Mouse (Mus musculus) stomach, embryonic 16.5 days (tissue): ENCODE results near the gene Arl5a. TPM values are rescaled to one million over a fixed set of nuclear protein-coding genes. Genes with fewer than 3 reads are reported as not detected.

Source experiments
- ATAC-seq: fragments of 200-750 bp; cut with Nextera tagmentation; 2 replicates; pipeline ENCODE4 v1.8.0; 2017; ENCODE audit warnings: moderate number of reproducible peaks, moderate TSS enrichment; ENCODE audit not compliant: insufficient read depth, low FRiP score
- H3K27ac ChIP-seq: fragments of 300-500 bp; sonication (generic); 2 replicates; pipeline ENCODE4 v1.5.1; 2014; ENCODE audit warnings: low read length
- H3K27me3 ChIP-seq: fragments of 300-500 bp; sonication (generic); 2 replicates; pipeline ENCODE4 v1.6.1; 2014; ENCODE audit warnings: low read length, control low read depth, mixed read lengths; ENCODE audit not compliant: control insufficient read depth, insufficient read depth
- H3K36me3 ChIP-seq: fragments of 300-500 bp; sonication (generic); 2 replicates; pipeline ENCODE4 v1.6.1; 2014; ENCODE audit warnings: low read length; ENCODE audit not compliant: control insufficient read depth, insufficient read depth
- H3K4me1 ChIP-seq: fragments of 300-500 bp; sonication (generic); 2 replicates; pipeline ENCODE4 v1.6.1; 2014; ENCODE audit warnings: low read length, control low read depth, mixed read lengths; ENCODE audit not compliant: control insufficient read depth, insufficient read depth
- H3K4me2 ChIP-seq: fragments of 300-500 bp; sonication (generic); 2 replicates; pipeline ENCODE4 v1.6.1; 2014; ENCODE audit warnings: low read depth, low read length, mixed read lengths
- H3K4me3 ChIP-seq: fragments of 300-500 bp; sonication (generic); replicated peaks from 2 replicates; pipeline ENCODE4 v1.5.1; 2014; ENCODE audit warnings: mild to moderate bottlenecking, low read length
- H3K9ac ChIP-seq: fragments of 300-500 bp; sonication (generic); 2 replicates; pipeline ENCODE4 v1.6.1; 2014; ENCODE audit warnings: low read length
- H3K9me3 ChIP-seq: fragments of 300-500 bp; sonication (generic); replicated peaks from 2 replicates; pipeline ENCODE4 v1.6.1; 2016; ENCODE audit warnings: low read length, control low read depth; ENCODE audit not compliant: control insufficient read depth
- WGBS: fragments of 180-500 bp; shearing (Covaris S2); extraction: QIAGEN DNeasy Blood & Tissue Kit; methylation state at CpG from one replicate; pipeline ENCODE4 v1.1.7; 2014; 5-methylcytosine and 5-hydroxymethylcytosine counted together
- polyA plus RNA-seq: library from polyadenylated mRNA; unstranded; fragments of >200 nt; fragmentation: Nextera tagmentation; extraction: Ambion mirVana; gene quantifications from 2 replicates; pipeline ENCODE4 v1.2.1, GENCODE M21; 2015

Gene Arl5a
- polyA plus RNA-seq, 1 experiment from 2014 or later, result 25.1 TPM

DNA sequence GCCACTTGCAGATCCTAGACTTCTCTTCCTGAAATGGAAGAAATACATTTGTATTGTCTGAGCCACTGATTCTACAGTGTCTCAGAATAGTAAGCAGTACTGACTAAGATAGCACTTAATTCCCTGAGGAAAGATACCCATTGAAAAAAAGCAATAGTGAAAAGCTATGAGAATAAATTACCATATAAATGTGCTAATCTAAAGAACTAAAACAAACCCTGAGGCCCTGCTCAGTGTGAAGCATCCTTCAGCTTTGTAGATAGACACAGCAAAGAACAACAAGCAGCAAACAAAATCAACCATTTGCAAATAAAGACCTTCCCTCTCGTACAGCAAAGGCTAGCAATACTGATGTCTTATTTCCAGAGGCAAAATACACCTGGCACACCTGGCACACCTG, 65.0 kb downstream of the Arl5a start:
- Histone ChIP-seq H3K9me3 (no peaks in the 10 kb centered on the region), H3K4me2 (no peak overlapping the region), H3K27ac (no peak overlapping the region), H3K4me3 (no peak overlapping the region), H3K9ac (no peak overlapping the region), H3K36me3 (no peaks in the 10 kb centered on the region), H3K27me3 (no peaks in the 10 kb centered on the region), H3K4me1 (no peaks in the 10 kb centered on the region)
- ATAC-seq, result no peak
- WGBS, result 82% methylated on average over 1 of the region's 1 CpGs

DNA sequence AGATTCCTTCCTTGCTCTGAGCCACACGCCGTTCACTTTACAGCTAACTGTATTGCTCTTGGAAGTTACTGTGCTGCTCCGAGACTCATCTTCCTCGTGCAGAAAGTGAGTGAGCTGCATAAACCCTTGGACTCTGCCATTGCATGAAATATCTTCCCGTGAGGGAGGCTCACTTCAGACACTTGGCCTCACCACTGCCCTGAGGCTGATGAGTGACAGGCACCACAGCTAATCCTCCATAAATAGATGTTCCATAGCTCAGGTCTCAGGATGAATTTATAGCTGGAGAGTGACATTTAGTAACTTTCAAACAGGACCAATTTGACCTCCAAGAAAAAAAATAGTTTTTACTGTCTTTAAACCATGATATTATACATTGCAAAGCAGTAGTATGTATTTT, 66.5 kb downstream of the Arl5a start:
- Histone ChIP-seq H3K4me3 (no peak overlapping the region), H3K4me1 (no peaks in the 10 kb centered on the region), H3K27ac (no peak overlapping the region), H3K27me3 (no peaks in the 10 kb centered on the region), H3K9ac (no peak overlapping the region), H3K4me2 (no peak overlapping the region), H3K9me3 (no peaks in the 10 kb centered on the region), H3K36me3 (no peaks in the 10 kb centered on the region)
- WGBS, result 79% methylated on average over 5 of the region's 5 CpGs
- no peak for ATAC-seq

DNA sequence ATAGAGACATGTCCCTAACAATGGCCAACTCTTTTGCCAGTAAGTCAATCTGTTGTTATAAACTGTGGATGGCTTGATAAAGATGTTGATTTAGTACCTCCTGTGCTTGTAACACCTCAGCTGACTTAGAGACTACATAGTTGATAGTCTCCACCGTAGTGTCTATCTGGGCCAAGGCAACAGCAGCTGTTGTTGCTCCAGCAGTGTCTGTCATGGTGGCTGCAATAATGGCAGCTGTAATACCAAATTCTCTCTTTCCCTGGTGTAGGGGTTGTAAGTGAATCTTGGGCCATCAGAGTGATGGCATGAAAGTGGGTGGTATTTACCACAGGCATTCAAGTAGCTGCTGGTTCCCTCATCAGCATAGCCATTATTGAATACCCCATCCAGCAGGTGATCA, 73.7 kb downstream of the Arl5a start:
- no peak for ATAC-seq
- Histone ChIP-seq H3K4me1 (no peaks in the 10 kb centered on the region), H3K4me3 (no peak overlapping the region), H3K9ac (no peak overlapping the region), H3K9me3 (no peaks in the 10 kb centered on the region), H3K27me3 (no peaks in the 10 kb centered on the region), H3K36me3 (no peaks in the 10 kb centered on the region), H3K27ac (no peak overlapping the region), H3K4me2 (no peak overlapping the region)
- WGBS, result 94% methylated on average over 1 of the region's 1 CpGs

Other genes with a start within 250 kb of the Arl5a start
- 1.9 and 58.5 TPM in 2 replicates for gene Neb, start 46.4 kb downstream of the Arl5a start, polyA plus RNA-seq